Mouse (Mus musculus): ENCODE results near the gene Exoc3l2.

GRCm38 (mm10) chr7:19473875-19474443 lies 10.8 kb downstream of the Exoc3l2 start:
- TF ChIP-seq CTCF (IDR thresholded peaks at IDR 0.05; ENCODE audit: borderline replicate concordance, extremely low read depth, insufficient read depth, insufficient read length): no peak
- peak; percentile 52; the same call in 1 of the 2 replicates for TF ChIP-seq POLR2A (IDR thresholded peaks at IDR 0.05; ENCODE audit: borderline replicate concordance, extremely low read depth, insufficient read depth, insufficient read length, poor library complexity, severe bottlenecking)

All from brain, embryonic 14.5 days (tissue).